Mouse (Mus musculus) embryonic facial prominence, embryonic 12.5 days (tissue): ENCODE measurements around the gene Trit1. TPM values are rescaled to one million over a fixed set of nuclear protein-coding genes. Genes with fewer than 3 reads are reported as not detected.
"Not testable (repeated sequence)": the region's sequence is repeated elsewhere in the genome, so short reads cannot be mapped to it uniquely, and the experiment has no call there.

Experiments
- ATAC-seq: fragments of 200-750 bp; cut with Nextera tagmentation; 2 replicates; pipeline ENCODE4 v1.8.0; 2017; ENCODE audit not compliant: insufficient number of reproducible peaks, insufficient read depth, low FRiP score, low TSS enrichment
- H3K27ac ChIP-seq: fragments of 300-500 bp; sonication (generic); 2 replicates; pipeline ENCODE4 v1.5.1; 2016; ENCODE audit warnings: mild to moderate bottlenecking
- H3K27me3 ChIP-seq: fragments of 300-500 bp; sonication (generic); 2 replicates; pipeline ENCODE4 v1.6.1; 2016; ENCODE audit warnings: mild to moderate bottlenecking, moderate library complexity
- H3K36me3 ChIP-seq: fragments of 300-500 bp; sonication (generic); 2 replicates; pipeline ENCODE4 v1.6.1; 2016; ENCODE audit warnings: mild to moderate bottlenecking
- H3K4me1 ChIP-seq: fragments of 300-500 bp; sonication (generic); 2 replicates; pipeline ENCODE4 v1.6.1; 2016
- H3K4me2 ChIP-seq: fragments of 300-500 bp; sonication (generic); replicated peaks from 2 replicates; pipeline ENCODE4 v1.6.1; 2016; ENCODE audit warnings: mild to moderate bottlenecking, moderate library complexity
- H3K4me3 ChIP-seq: fragments of 300-500 bp; sonication (generic); 2 replicates; pipeline ENCODE4 v1.5.1; 2016; ENCODE audit warnings: mild to moderate bottlenecking
- H3K9ac ChIP-seq: fragments of 300-500 bp; sonication (generic); 2 replicates; pipeline ENCODE4 v1.6.1; 2016; ENCODE audit warnings: mild to moderate bottlenecking, moderate library complexity
- H3K9me3 ChIP-seq: fragments of 300-500 bp; sonication (generic); 2 replicates; pipeline ENCODE4 v1.6.1; 2016; ENCODE audit warnings: mild to moderate bottlenecking, moderate library complexity
- WGBS: fragments of 180-500 bp; shearing (Covaris S2); methylation state at CpG from one replicate; pipeline ENCODE4 v1.1.7; 2016; 5-methylcytosine and 5-hydroxymethylcytosine counted together
- polyA plus RNA-seq: library from polyadenylated mRNA; unstranded; fragments of >200 nt; fragmentation: Nextera tagmentation; extraction: Ambion mirVana; gene quantifications from 2 replicates; pipeline ENCODE4 v1.2.1, GENCODE M21; 2016

Gene Trit1
- polyA plus RNA-seq, 1 experiment from 2014 or later: 23.4 TPM

- no peak; the same call in 1 of the 2 replicates for ATAC-seq
- 0 out of 2 replicates have a peak, but pooled peaks cover 6% of the 10 kb centered on the region for H3K27me3 ChIP-seq
- H3K9ac ChIP-seq: peak overlapping the region; percentile 30; the same call in 1 of the 2 replicates
- WGBS: 12% methylated on average over 12 of the region's 12 CpGs
- peak overlapping the region; percentile 73 for H3K4me3 ChIP-seq
- no peaks in the 10 kb centered on the region for H3K9me3 ChIP-seq
- H3K4me1 ChIP-seq: peaks cover 21% of the 10 kb centered on the region
- H3K4me2 ChIP-seq: peak overlapping the region; percentile 90
- H3K27ac ChIP-seq: peak overlapping the region; percentile 36; the same call in 1 of the 2 replicates
- H3K36me3 ChIP-seq: peaks cover 12% of the 10 kb centered on the region; the same call in 1 of the 2 replicates
These were observed 17.7 kb upstream of the Trit1 start for GRCm38 (mm10) chr4:122998537-122999262.

GRCm38 (mm10) chr4:122999263-122999691 is 17.1 kb upstream of the Trit1 start:
- Histone ChIP-seq H3K9ac (peak overlapping the region; percentile 30; the same call in 1 of the 2 replicates), H3K9me3 (no peaks in the 10 kb centered on the region), H3K27me3 (0 out of 2 replicates have a peak, but pooled peaks cover 6% of the 10 kb centered on the region), H3K36me3 (peaks cover 12% of the 10 kb centered on the region; the same call in 1 of the 2 replicates), H3K4me3 (peak overlapping the region; percentile 73; the same call in 1 of the 2 replicates), H3K27ac (peak overlapping the region; percentile 36; the same call in 1 of the 2 replicates), H3K4me1 (peaks cover 21% of the 10 kb centered on the region), H3K4me2 (peak overlapping the region; percentile 90)
- ATAC-seq: no peak
- WGBS: 20% methylated on average over 4 of the region's 4 CpGs

GRCm38 (mm10) chr4:123000130-123000529 is 16.3 kb upstream of the Trit1 start:
- peak overlapping the region; percentile 32; the same call in 1 of the 2 replicates for H3K27ac ChIP-seq
- H3K4me2 ChIP-seq: no peak overlapping the region
- no peak overlapping the region for H3K4me3 ChIP-seq
- H3K27me3 ChIP-seq: 0 out of 2 replicates have a peak, but pooled peaks cover 6% of the 10 kb centered on the region
- H3K9me3 ChIP-seq: no peaks in the 10 kb centered on the region
- no peak overlapping the region for H3K9ac ChIP-seq
- ATAC-seq: no peak
- 60% methylated on average over 14 of the region's 14 CpGs for WGBS
- H3K4me1 ChIP-seq: peaks cover 24% of the 10 kb centered on the region
- H3K36me3 ChIP-seq: peaks cover 12% of the 10 kb centered on the region; the same call in 1 of the 2 replicates

GRCm38 (mm10) chr4:123000617-123001342 is 15.6 kb upstream of the Trit1 start:
- no peak overlapping the region for H3K27ac ChIP-seq

GRCm38 (mm10) chr4:123005054-123005966 is 11.1 kb upstream of the Trit1 start:
- Histone ChIP-seq H3K9me3 (no peaks in the 10 kb centered on the region), H3K36me3 (peaks cover 12% of the 10 kb centered on the region; the same call in 1 of the 2 replicates), H3K9ac (no peak overlapping the region), H3K27me3 (no peaks in the 10 kb centered on the region), H3K4me3 (no peak overlapping the region), H3K4me1 (peaks cover 10% of the 10 kb centered on the region; the same call in 1 of the 2 replicates), H3K27ac (peak overlapping the region; percentile 24; the same call in 1 of the 2 replicates), H3K4me2 (0 out of 2 replicates have a peak overlapping the region, but pooled peaks have one; percentile 8)
- no peak for ATAC-seq
- 38% methylated on average over 15 of the region's 15 CpGs for WGBS

More at GRCm38 (mm10) chr4:123000617-123001342, 15.6 kb upstream of the Trit1 start:
- Histone ChIP-seq H3K9ac (no peak overlapping the region), H3K36me3 (peaks cover 12% of the 10 kb centered on the region; the same call in 1 of the 2 replicates), H3K27me3 (0 out of 2 replicates have a peak, but pooled peaks cover 6% of the 10 kb centered on the region), H3K4me1 (peaks cover 30% of the 10 kb centered on the region), H3K4me2 (no peak overlapping the region), H3K9me3 (no peaks in the 10 kb centered on the region), H3K4me3 (no peak overlapping the region)
- WGBS: 52% methylated on average over 17 of the region's 17 CpGs
- no peak for ATAC-seq

GRCm38 (mm10) chr4:123012501-123012900 is 3.9 kb upstream of the Trit1 start:
- H3K4me1 ChIP-seq: peaks cover 24% of the 10 kb centered on the region; the same call in 1 of the 2 replicates
- WGBS: 91% methylated on average over 4 of the region's 4 CpGs
- not testable (repeated sequence) for H3K27ac ChIP-seq, H3K9ac ChIP-seq, ATAC-seq, H3K9me3 ChIP-seq, H3K4me2 ChIP-seq, H3K36me3 ChIP-seq, H3K4me3 ChIP-seq, H3K27me3 ChIP-seq

GRCm38 (mm10) chr4:123013346-123013945 is 3.0 kb upstream of the Trit1 start:
- no peak overlapping the region for H3K4me2 ChIP-seq
- ATAC-seq: no peak
- no peaks in the 10 kb centered on the region for H3K27me3 ChIP-seq
- no peaks in the 10 kb centered on the region for H3K9me3 ChIP-seq
- H3K4me1 ChIP-seq: peaks cover 33% of the 10 kb centered on the region
- no peaks in the 10 kb centered on the region for H3K36me3 ChIP-seq
- no peak overlapping the region for H3K9ac ChIP-seq
- H3K27ac ChIP-seq: peak overlapping the region; percentile 47
- H3K4me3 ChIP-seq: no peak overlapping the region
- WGBS: 56% methylated on average over 5 of the region's 5 CpGs

GRCm38 (mm10) chr4:123013949-123014406 is 2.4 kb upstream of the Trit1 start:
- WGBS: 42% methylated on average over 3 of the region's 3 CpGs
- Histone ChIP-seq H3K36me3 (no peaks in the 10 kb centered on the region), H3K27me3 (no peaks in the 10 kb centered on the region), H3K4me3 (no peak overlapping the region), H3K4me1 (peaks cover 38% of the 10 kb centered on the region), H3K9ac (no peak overlapping the region), H3K9me3 (no peaks in the 10 kb centered on the region), H3K27ac (0 out of 2 replicates have a peak overlapping the region, but pooled peaks have one; percentile 47), H3K4me2 (no peak overlapping the region)
- no peak for ATAC-seq

GRCm38 (mm10) chr4:123014501-123015282 is 1.7 kb upstream of the Trit1 start:
- Histone ChIP-seq H3K27ac (0 out of 2 replicates have a peak overlapping the region, but pooled peaks have one; percentile 4), H3K4me1 (peaks cover 41% of the 10 kb centered on the region), H3K9me3 (no peaks in the 10 kb centered on the region), H3K9ac (no peak overlapping the region), H3K27me3 (no peaks in the 10 kb centered on the region), H3K4me2 (no peak overlapping the region), H3K36me3 (no peaks in the 10 kb centered on the region), H3K4me3 (no peak overlapping the region)
- 25% methylated on average over 7 of the region's 7 CpGs for WGBS
- no peak for ATAC-seq

GRCm38 (mm10) chr4:123021591-123021990 is 5.2 kb downstream of the Trit1 start:
- Histone ChIP-seq H3K4me1 (peaks cover 22% of the 10 kb centered on the region), H3K27me3 (no peaks in the 10 kb centered on the region), H3K36me3 (peaks cover 21% of the 10 kb centered on the region), H3K9me3 (no peaks in the 10 kb centered on the region), H3K9ac (no peak overlapping the region), H3K4me3 (no peak overlapping the region), H3K27ac (no peak overlapping the region), H3K4me2 (no peak overlapping the region)
- no peak for ATAC-seq
- 92% methylated on average over 3 of the region's 3 CpGs for WGBS
